Mouse (Mus musculus) CH12.LX (cell line): ENCODE measurements around the gene 2300002M23Rik. TPM values are rescaled to one million over a fixed set of nuclear protein-coding genes. Genes with fewer than 3 reads are reported as not detected.

Experiments
- DNase-seq: peaks from one replicate; pipeline ENCODE4 v3.0.0-alpha.2; 2013; ENCODE audit errors: extremely low read depth
- H3K27ac ChIP-seq: 2 replicates; pipeline ENCODE4 v1.5.1; 2012; ENCODE audit warnings: low read depth, mild to moderate bottlenecking, control low read depth, moderate library complexity; ENCODE audit not compliant: insufficient read depth
- H3K27me3 ChIP-seq: replicated peaks from 2 replicates; pipeline ENCODE3; 2012; ENCODE audit warnings: inconsistent platforms
- H3K36me3 ChIP-seq, 2 experiments: replicated peaks in 1 of 2; 2 replicates each; pipeline versions ENCODE3 to v1.6.1; 2012; ENCODE audit warnings: inconsistent platforms in 1 of 2, low read length in 1 of 2, mild to moderate bottlenecking in 1 of 2, mixed read lengths in 1 of 2, moderate library complexity in 1 of 2; ENCODE audit not compliant: control insufficient read depth in 1 of 2, insufficient read depth in 1 of 2
- H3K4me1 ChIP-seq, 2 experiments: 2 replicates each; pipeline ENCODE4 v1.6.1; 2012; ENCODE audit warnings: inconsistent platforms in 1 of 2, moderate library complexity in 1 of 2; ENCODE audit not compliant: insufficient read depth in 2 of 2, control insufficient read depth in 1 of 2
- H3K4me2 ChIP-seq: 2 replicates; pipeline ENCODE4 v1.6.1; 2012; ENCODE audit warnings: low read depth, mild to moderate bottlenecking, control low read depth; ENCODE audit not compliant: poor library complexity, insufficient read depth, severe bottlenecking
- H3K4me3 ChIP-seq, 3 experiments: fragments of 150-350 bp in 1 of 3; sonication (generic) in 1 of 3; replicated peaks in 1 of 3; 2 replicates each; pipeline versions ENCODE3 to v1.5.1; 2011 to 2012; ENCODE audit warnings: low read depth in 2 of 3, low read length in 2 of 3, mild to moderate bottlenecking in 2 of 3, moderate library complexity in 2 of 3, control low read depth in 1 of 3, improper control_type of control experiment in 1 of 3, inconsistent platforms in 1 of 3, mixed read lengths in 1 of 3; ENCODE audit not compliant: poor library complexity in 1 of 3
- H3K79me2 ChIP-seq: replicated peaks from 2 replicates; pipeline ENCODE4 v1.6.1; 2012; ENCODE audit warnings: mild to moderate bottlenecking, moderate library complexity; ENCODE audit not compliant: control insufficient read depth, poor library complexity, insufficient read depth, severe bottlenecking; ENCODE audit errors: extremely low read depth
- H3K9ac ChIP-seq: 2 replicates; pipeline ENCODE4 v1.6.1; 2012; ENCODE audit warnings: low read depth, mild to moderate bottlenecking, control low read depth, moderate library complexity; ENCODE audit not compliant: insufficient read depth
- H3K9me3 ChIP-seq: replicated peaks from 2 replicates; pipeline ENCODE3; 2012; ENCODE audit warnings: low read length, inconsistent platforms, mixed read lengths
- CTCF ChIP-seq, 2 experiments: IDR thresholded peaks in 1 of 2; conservative IDR thresholded peaks in 1 of 2; 2 replicates each; pipeline ENCODE4 v1.5.1; 2011 to 2012; ENCODE audit warnings: low read depth in 2 of 2, low read length in 2 of 2, improper control_type of control experiment in 1 of 2, inconsistent platforms in 1 of 2, mild to moderate bottlenecking in 1 of 2, moderate library complexity in 1 of 2
- HCFC1 ChIP-seq: IDR thresholded peaks from 2 replicates; pipeline ENCODE4 v1.6.1; 2012; ENCODE audit warnings: low read depth, mild to moderate bottlenecking, inconsistent platforms, low read length, improper control_type of control experiment
- IRF4 ChIP-seq: IDR thresholded peaks from 2 replicates; pipeline ENCODE4 v1.6.1; 2014; ENCODE audit warnings: low read depth, mild to moderate bottlenecking, inconsistent platforms, low read length, improper control_type of control experiment
- JUN ChIP-seq: IDR thresholded peaks from 2 replicates; pipeline ENCODE4 v1.6.1; 2011; ENCODE audit warnings: low read depth, mild to moderate bottlenecking, low read length, improper control_type of control experiment, moderate library complexity; ENCODE audit not compliant: insufficient read depth
- MAX ChIP-seq: IDR thresholded peaks from 2 replicates; pipeline ENCODE4 v1.6.1; 2011; ENCODE audit warnings: low read length, improper control_type of control experiment
- MEF2A ChIP-seq: IDR thresholded peaks from 2 replicates; pipeline ENCODE4 v1.6.1; 2014; ENCODE audit warnings: low read depth, mild to moderate bottlenecking, inconsistent platforms, low read length, improper control_type of control experiment, borderline replicate concordance
- NELFE ChIP-seq: IDR thresholded peaks from 2 replicates; pipeline ENCODE4 v1.6.1; 2011; ENCODE audit warnings: low read depth, low read length, improper control_type of control experiment
- RAD21 ChIP-seq: IDR thresholded peaks from 2 replicates; pipeline ENCODE4 v1.6.1; 2011; ENCODE audit warnings: low read depth, mild to moderate bottlenecking, low read length, improper control_type of control experiment, moderate library complexity
- RCOR1 ChIP-seq: conservative IDR thresholded peaks from 2 replicates; pipeline ENCODE4 v1.6.1; 2012; ENCODE audit warnings: low read depth, mild to moderate bottlenecking, inconsistent platforms, low read length, improper control_type of control experiment
- SIN3A ChIP-seq: IDR thresholded peaks from 2 replicates; pipeline ENCODE4 v1.6.1; 2012; ENCODE audit warnings: low read length, improper control_type of control experiment, inconsistent platforms
- SMC3 ChIP-seq: IDR thresholded peaks from 2 replicates; pipeline ENCODE4 v1.6.1; 2011; ENCODE audit warnings: low read depth, low read length, improper control_type of control experiment
- TCF12 ChIP-seq: IDR thresholded peaks from 2 replicates; pipeline ENCODE4 v1.6.1; 2014; ENCODE audit warnings: low read depth, mild to moderate bottlenecking, inconsistent platforms, low read length, improper control_type of control experiment
- ZC3H11A ChIP-seq: IDR thresholded peaks from 2 replicates; pipeline ENCODE4 v1.6.1; 2012; ENCODE audit warnings: low read depth, mild to moderate bottlenecking, inconsistent platforms, low read length, improper control_type of control experiment
- ZMIZ1 ChIP-seq: IDR thresholded peaks from 2 replicates; pipeline ENCODE4 v1.6.1; 2012; ENCODE audit warnings: low read depth, mild to moderate bottlenecking, inconsistent platforms, low read length, improper control_type of control experiment
- ZNF384 ChIP-seq: IDR thresholded peaks from 2 replicates; pipeline ENCODE4 v1.6.1; 2012; ENCODE audit warnings: low read depth, low read length, improper control_type of control experiment, inconsistent platforms
- dilution Hi-C: fragments of 300-500 bp; cut with MboI; formaldehyde crosslinking; loops from 2 replicates; pipeline ENCODE4 v1.14.3; 2020; ENCODE audit warnings: low sequenced_read_pairs; ENCODE audit not compliant: extremely low pct_unique_long_range_greater_than_20kb, extremely low pct_ligation_motif_present
- in situ Hi-C: fragments of 300-500 bp; cut with MboI; formaldehyde crosslinking; loops from 3 replicates; pipeline ENCODE4 v1.14.3; 2019; ENCODE audit warnings: low sequenced_read_pairs, low pct_ligation_motif_present, low pct_unique_long_range_greater_than_20kb, mixed read lengths
- polyA plus RNA-seq: library from polyadenylated mRNA; unstranded; fragments of >175 nt; gene quantifications from 2 replicates; pipeline ENCODE4 v1.2.1, GENCODE M21; 2012; ENCODE audit warnings: low read depth; ENCODE audit not compliant: insufficient read length
- total RNA-seq, 2 experiments: library from RNA; depleted of rRNA; stranded (reverse); fragments of 300-350 nt in 1 of 2; fragments of >200 nt in 1 of 2; gene quantifications; 2 replicates each; pipeline ENCODE4 v1.2.3; 2012 to 2014

2300002M23Rik gene
- total and polyA plus RNA-seq, 3 experiments = not detected

DNA sequence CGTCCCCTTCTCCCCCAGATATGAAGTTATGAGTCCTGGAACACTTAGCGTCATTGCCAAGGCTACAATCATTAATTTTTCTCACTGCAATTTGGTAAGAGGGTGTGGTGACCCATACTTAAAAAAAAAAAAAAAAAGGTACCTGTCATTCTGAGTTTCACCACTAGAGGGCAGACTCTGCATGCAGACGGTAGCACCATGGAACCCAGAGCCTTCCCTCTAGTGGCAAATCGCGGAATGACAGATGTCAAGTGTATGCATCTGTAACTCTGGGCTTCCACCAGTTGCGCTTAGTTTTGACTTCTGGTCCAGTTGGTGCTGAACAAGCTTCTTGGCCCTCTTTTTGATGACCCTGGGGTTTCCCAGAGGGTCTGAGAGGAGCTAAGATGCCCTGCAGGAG is 11.0 kb downstream of the 2300002M23Rik start:
- H3K4me3 ChIP-seq = no peak overlapping the region
- dilution Hi-C loops (no loop called here), in situ Hi-C loops (no loop called here)
- peaks cover 0 to 8% of the 10 kb centered on the region in 2 experiments; a peak in 2 of 4 replicates for H3K4me1 ChIP-seq
- no peak overlapping the region for H3K9ac ChIP-seq
- H3K36me3 ChIP-seq = no peaks in the 10 kb centered on the region
- H3K27me3 ChIP-seq = peaks cover 7% of the 10 kb centered on the region
- H3K9me3 ChIP-seq = peaks cover 5% of the 10 kb centered on the region
- H3K4me2 ChIP-seq = no peak overlapping the region
- peak; percentile 88 for DNase-seq
- no peak overlapping the region for H3K27ac ChIP-seq
- H3K79me2 ChIP-seq = no peaks in the 10 kb centered on the region
- TF ChIP-seq TCF12 (peak; percentile 46; the same call in 1 of the 2 replicates), SIN3A (peak; percentile 23; the same call in 1 of the 2 replicates), IRF4 (peak; percentile 32; the same call in 1 of the 2 replicates), MEF2A (0 out of 2 replicates have a peak, but pooled peaks have one; percentile 46), ZNF384 (peak; percentile 98), MAX (no peak), SMC3 (peak; percentile 75), HCFC1 (peak; percentile 37), NELFE (peak; percentile 63; the same call in 1 of the 2 replicates), CTCF (conservative IDR thresholded peaks at IDR 0.05 in 1 of 2, IDR thresholded peaks at IDR 0.05 in 1 of 2; ENCODE audit: low read depth in 2 of 2, low read length in 2 of 2) (peak; percentile 99), ZC3H11A (peak; percentile 32; the same call in 1 of the 2 replicates), ZMIZ1 (no peak), RCOR1 (no peak), RAD21 (peak; percentile 50)

DNA sequence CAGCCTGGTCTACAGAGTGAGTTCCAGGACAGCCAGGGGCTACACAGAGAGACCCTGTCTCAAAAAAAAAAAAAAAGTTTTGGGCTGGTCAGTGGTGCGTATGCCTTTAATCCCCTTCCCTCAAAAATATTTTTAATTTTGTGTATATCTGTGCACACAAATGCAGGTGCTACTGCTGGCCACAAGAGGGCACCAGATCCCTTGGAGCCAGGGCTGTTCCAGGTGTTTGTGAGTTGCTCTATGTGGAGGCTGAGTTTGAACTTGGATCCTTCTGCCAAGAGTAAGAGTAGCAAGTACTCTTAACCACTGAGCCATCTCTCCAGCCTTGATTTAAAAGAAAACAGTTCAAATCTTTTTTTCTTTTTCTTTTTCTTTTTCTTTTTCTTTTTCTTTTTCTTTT is 15.7 kb downstream of the 2300002M23Rik start:
- dilution Hi-C loops = no loop called here
- Histone ChIP-seq H3K4me2 (no peak overlapping the region), H3K4me1 (peaks cover 0 to 5% of the 10 kb centered on the region in 2 experiments; a peak in 2 of 4 replicates), H3K79me2 (no peaks in the 10 kb centered on the region), H3K36me3 (no peaks in the 10 kb centered on the region), H3K27me3 (peaks cover 12% of the 10 kb centered on the region), H3K27ac (no peak overlapping the region), H3K9me3 (peaks cover 11% of the 10 kb centered on the region)
- no peak for DNase-seq
- TF ChIP-seq RAD21 (peak; percentile 30), CTCF (conservative IDR thresholded peaks at IDR 0.05 in 1 of 2, IDR thresholded peaks at IDR 0.05 in 1 of 2; ENCODE audit: low read depth in 2 of 2, low read length in 2 of 2) (peak; percentile 47 to 61), JUN (no peak)
- TF ChIP-seq, all 38 proteins: peak for 2
- H3K9ac ChIP-seq = no peak overlapping the region
- no peak overlapping the region for H3K4me3 ChIP-seq
- in situ Hi-C loops = no loop called here
